Mouse (Mus musculus): ENCODE results near the gene Ndufb8. TPM values are rescaled to one million over a fixed set of nuclear protein-coding genes. Genes with fewer than 3 reads are reported as not detected.

The Ndufb8 gene
- polyA plus RNA-seq, 1 experiment: 861 TPM

GRCm38 (mm10) chr19:44498936-44499335, 56.3 kb downstream of the Ndufb8 start:
- no peak overlapping the region for H3K4me3 ChIP-seq (replicated peaks; ENCODE audit: insufficient read depth, low read depth, low read length)
- no peaks in the 10 kb centered on the region for H3K4me1 ChIP-seq (ENCODE audit: control insufficient read depth, insufficient read depth, low read length)
- 58% methylated on average over 6 of the region's 6 CpGs for WGBS
- no peak for TF ChIP-seq POLR2A (IDR thresholded peaks at IDR 0.05; ENCODE audit: borderline replicate concordance, insufficient read depth, low read length)
- TF ChIP-seq CTCF (IDR thresholded peaks at IDR 0.05; ENCODE audit: borderline replicate concordance, insufficient read depth, low read depth, low read length): no peak
- H3K27ac ChIP-seq (ENCODE audit: insufficient read depth, low read length): no peak overlapping the region
- H3K27me3 ChIP-seq (ENCODE audit: control insufficient read depth, insufficient read depth, low read length): peaks cover 1% of the 10 kb centered on the region; the same call in 1 of the 2 replicates
- no peak for DNase-seq

Other genes with a start within 250 kb of the Ndufb8 start
- 0.18 and 0.22 TPM in 2 replicates for gene Scd4, start 222.3 kb downstream of the Ndufb8 start, polyA plus RNA-seq (2012; rRNA removed)
- gene Scd1, start 147.6 kb downstream of the Ndufb8 start, polyA plus RNA-seq (2012; rRNA removed): 151 and 160 TPM in 2 replicates
- 0.38 and 0.47 TPM in 2 replicates for gene Wnt8b, start 62.0 kb downstream of the Ndufb8 start, polyA plus RNA-seq (2012; rRNA removed)
- gene Sec31b, start 9.6 kb downstream of the Ndufb8 start, polyA plus RNA-seq (2012; rRNA removed): 0.57 and 0.62 TPM in 2 replicates
- gene Gm20538, start 2.6 kb downstream of the Ndufb8 start, polyA plus RNA-seq (2012; rRNA removed): not detected in 2 replicates
- 26.2 and 26.7 TPM in 2 replicates for gene Hif1an, start 7.4 kb upstream of the Ndufb8 start, polyA plus RNA-seq (2012; rRNA removed)
- 8.4 and 9.0 TPM in 2 replicates for gene Pax2, start 200.6 kb upstream of the Ndufb8 start, polyA plus RNA-seq (2012; rRNA removed)